Mouse (Mus musculus) thymus, adult 2 months (tissue): ENCODE data around the gene Gm10192.

Experiments used
- CTCF ChIP-seq: fragments of 200-500 bp; IDR thresholded peaks from 2 replicates; pipeline ENCODE4 v1.5.1; 2012; ENCODE audit warnings: mild to moderate bottlenecking, control low read depth, low read length, moderate library complexity, borderline replicate concordance; ENCODE audit not compliant: control insufficient read depth, poor library complexity, insufficient read depth; ENCODE audit errors: extremely low read depth
- POLR2A ChIP-seq: fragments of 200-500 bp; IDR thresholded peaks from 2 replicates; pipeline ENCODE4 v1.6.1; 2012; ENCODE audit warnings: mild to moderate bottlenecking, low read length, control low read depth, moderate library complexity; ENCODE audit not compliant: control insufficient read depth, poor library complexity, insufficient read depth; ENCODE audit errors: extremely low read depth

- TF ChIP-seq CTCF (no peak), POLR2A (no peak)
These were observed 26.9 kb downstream of the Gm10192 start for GRCm38 (mm10) chr4:97156084-97156483.
